Mouse (Mus musculus): Measurements from ENCODE around the gene Gm973.
"Not testable (repeated sequence)": the region's sequence is repeated elsewhere in the genome, so short reads cannot be mapped to it uniquely, and the experiment has no call there.

The Gm973 gene

DNA sequence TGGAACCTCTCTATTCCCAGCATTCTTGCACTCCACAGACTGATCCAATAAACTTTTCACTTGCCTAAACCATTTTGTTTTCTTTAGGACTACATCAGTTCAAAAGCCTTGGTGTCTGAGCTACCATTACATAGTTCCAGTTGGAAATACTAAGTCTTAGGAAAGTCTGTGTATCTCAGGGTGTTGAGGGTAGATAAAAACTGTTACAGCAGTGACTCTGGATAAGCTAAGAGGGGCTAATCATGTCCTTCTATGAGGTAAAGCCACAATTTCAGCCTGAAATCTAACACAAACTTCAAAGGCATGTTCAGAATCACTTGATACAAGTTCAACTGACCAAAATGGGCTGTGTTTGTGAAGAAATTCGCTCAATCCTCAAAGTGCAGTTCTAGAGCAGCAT lies 120.3 kb downstream of the Gm973 start:
- DNase-seq: no peak

DNA sequence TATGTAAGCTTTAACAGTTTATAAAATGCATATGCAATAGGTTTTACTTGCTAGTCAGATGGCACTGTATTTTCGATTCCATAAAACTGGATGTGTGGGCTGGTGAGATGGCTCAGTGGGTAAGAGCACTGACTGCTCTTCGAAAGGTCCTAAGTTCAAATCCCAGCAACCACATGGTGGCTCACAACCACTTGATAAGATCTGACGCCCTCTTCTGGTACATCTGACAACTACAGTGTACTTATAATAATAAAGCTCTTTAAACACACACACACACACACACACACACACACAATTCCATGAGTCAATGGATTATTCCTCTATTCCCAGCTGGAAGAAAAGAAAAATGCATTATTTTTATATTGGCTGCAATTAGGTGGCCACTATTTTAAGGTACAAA lies 122.3 kb downstream of the Gm973 start:
- no peak for DNase-seq

DNA sequence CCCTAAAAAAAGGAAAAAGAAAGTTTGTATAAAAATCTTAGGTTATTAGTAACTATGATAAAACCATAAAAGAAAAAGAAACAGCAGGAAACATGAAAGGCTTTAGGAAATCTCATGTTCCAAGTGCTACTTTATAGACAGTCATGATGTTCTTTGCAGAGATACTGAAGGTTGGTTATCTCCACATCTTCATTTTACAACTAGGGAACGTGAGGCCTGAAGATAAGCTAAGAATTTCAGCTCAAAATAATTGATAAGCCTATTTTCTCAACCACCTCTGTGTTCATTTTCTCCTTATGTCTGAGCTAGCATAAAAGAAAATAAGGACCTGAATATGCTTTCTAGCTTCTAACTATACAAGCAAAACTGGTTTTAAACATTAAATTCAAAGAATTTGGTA lies 126.4 kb downstream of the Gm973 start:
- no peak for DNase-seq

DNA sequence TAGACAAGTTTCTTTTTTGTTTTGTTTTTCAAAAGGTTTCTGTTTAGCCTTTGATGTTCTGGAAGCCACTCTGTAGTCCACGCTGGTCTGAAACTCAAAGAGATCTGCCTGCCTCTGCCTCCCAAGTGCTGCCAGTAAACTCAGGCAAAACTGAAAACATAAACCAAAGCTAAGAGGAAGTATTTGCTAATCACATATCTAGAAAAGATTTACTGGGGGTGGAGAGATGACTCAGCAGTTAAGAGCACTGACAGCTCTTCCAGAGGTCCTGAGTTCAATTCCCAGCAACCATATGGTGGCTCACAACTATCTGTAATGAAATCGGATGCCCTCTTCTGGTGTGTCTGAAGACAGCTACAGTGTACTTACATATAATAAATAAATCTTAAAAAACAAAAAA lies 130.4 kb downstream of the Gm973 start:
- not testable (repeated sequence) for DNase-seq

DNA sequence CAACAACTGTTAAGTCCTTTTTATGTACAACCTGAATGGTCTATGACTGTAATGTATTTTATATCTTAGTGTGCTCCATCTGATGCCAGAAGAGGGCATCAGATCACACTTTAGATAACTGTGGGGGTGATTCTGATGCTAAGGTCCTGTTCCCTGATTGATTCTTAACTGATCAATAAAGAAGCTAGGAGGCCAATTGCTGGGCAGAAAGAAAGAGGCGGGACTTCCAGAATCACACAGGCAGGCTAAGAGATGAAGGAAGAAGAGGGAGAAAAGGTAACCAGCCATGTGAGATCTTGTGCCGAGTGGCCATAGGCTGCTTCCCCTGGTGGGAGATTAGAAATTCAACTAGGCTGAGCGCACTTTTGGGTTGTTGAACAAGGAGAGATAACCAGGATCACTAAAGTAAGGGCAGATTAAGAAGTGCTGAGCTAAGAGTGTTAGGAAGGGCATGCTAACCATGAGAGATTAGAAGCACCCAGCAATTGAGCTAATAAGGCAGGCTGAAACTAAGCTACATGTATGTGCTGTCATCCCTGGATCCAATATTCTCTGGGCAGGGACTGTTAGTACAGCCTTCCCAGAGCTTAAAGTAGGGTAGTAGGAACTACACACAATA lies 135.2 kb downstream of the Gm973 start:
- DNase-seq: no peak

DNA sequence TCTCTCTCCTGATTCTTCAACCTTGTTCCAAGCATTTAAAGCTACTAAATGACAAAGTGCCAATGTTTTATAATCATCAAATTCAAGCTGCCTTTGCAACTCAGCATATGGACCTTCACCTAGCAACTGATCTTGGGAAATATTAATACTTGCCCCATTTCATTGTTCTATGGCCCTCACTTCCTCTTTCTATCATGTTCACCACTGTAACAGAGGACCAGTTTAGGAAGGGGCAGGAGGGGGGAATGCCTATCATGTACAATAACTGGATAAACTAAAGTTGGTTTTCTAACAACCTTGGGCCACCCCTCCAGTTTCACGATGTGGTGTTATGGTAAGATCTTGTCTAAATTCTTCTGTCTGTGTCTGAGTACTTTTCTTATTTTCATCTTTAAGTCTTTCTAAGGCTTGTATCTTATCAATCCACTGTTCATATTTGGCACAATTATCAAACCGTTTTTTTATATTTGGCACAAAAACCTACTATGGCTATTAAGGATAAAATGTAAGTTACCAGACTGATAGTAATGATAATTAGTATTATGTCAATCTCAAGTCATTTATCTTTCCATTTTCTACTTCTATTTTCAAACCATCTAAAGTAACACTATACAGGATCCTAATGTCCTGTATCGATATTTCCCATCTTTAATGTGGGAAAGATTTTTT lies 137.3 kb downstream of the Gm973 start:
- DNase-seq: no peak

DNA sequence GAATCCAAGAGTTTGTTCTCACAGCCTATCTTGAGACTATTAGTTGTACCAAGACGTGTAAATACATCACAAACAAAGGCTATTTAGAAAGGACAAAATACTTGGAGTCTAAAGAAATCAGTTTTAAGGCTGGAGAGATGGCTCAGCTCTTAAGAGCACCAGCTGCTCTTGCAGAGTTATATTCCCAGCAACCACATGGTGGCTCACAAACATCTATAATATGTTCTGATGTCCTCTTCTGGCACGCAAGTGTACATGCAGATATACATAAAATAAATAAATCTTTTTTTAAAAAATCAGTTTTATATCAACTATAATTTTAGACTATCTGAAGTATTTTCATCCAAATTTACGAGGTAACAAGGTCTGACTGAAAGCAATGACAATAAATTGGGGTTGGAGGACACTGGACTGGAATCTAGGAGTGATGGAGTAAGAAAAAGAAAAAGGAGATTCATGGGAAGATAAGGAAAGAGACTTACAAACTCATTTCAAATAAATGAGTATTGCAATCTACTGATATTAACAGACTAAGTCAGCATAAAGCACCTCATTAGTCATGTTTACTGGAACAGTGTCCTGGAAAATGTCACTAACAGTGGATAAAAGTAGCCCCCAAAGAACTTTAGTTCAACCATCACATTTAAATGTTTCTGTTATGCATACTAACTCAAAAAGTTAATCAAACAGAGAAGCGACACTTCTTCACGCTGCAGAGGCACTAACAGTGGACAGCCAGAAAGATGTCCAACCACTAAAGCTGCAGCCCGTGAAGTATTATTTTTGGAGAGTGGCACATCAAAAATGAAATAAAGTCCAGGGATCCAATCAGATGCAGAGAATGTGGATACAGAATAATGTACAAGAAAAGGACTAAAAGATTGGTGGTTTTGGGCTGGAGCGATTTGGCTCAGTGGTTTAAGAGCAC lies 140.4 kb downstream of the Gm973 start:
- no peak for DNase-seq

DNA sequence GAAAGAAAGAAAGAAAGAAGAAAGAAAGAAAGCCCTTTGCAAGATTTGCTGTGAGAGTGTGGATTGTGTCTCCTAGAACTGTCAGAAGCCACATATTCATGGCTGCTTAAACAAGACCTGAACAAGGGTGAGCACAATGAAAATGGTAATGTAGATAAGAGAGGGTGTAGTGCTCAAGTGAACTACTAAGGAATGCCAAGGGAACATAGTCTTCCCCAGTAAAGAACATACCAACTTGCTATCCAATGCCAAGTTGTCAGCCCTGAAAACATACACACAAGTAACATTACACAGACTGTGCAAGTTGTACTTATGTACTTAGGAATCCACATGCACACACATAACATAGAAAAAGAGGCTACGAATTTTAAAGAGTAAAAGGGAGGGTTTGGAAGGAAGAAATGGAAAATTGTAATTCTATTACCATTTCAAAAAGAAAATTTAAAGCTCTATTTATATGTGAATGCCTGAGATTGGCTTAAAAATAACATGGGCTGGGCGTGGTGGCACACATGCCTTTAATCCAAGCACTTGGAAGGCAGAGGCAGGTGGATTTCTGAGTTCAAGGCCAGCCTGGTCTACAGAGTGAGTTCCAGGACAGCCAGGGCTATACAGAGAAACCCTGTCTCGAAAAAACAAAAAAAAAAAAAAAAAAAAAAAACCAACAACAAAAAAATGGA lies 147.5 kb downstream of the Gm973 start:
- no peak for DNase-seq

DNA sequence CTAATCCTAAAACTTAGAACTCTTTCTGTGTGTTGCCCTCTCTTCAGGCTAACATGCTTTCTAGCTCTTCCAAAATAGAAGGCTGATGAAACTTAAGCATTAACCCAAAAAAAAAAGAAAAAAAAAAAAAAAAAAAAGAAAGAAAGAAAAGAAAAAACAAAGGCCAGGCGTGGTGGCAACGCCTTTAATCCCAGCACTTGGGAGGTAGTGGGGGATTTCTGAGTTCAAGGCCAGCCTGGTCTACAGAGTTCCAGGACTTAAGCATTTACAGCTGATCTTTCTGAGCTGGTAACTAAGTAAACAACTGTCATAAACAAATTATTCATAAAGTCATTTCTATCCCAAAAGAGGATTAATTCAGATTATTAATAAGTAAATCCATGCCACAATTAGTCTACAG lies 152.8 kb downstream of the Gm973 start:
- no peak for DNase-seq

DNA sequence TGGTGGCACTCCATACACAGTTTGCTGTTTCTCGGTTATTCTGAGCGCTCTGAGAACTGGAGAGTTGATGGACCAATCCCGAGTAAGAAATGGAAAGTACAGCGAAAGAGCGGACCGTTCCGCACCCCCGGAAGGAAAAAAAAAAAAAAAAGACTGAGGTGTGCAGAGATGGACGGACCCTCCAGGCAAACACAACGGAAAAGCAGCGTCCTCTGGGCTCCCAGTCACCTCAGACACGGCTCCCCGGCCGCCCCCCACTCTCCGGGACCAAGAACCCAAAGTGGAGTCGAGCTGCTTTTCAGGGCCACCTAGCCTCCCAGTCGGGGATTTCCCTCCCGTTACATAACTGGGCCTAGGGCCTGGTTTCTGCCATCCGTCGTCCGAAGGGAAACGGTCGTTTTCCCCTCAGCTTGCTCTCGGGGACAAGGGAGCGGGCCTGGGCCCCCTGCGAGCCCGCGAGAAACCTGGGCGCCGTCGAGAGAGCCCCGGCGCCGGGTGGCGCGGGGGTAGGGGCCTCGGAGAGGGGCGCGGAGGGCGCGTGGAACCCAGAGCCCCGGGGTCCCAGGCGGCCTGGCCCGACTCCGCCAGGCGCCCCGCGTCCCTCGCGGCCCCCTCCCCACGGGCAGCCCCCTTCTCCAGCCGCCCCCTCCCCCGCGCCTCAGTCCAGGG lies 154.0 kb downstream of the Gm973 start:
- peak; percentile 44 for DNase-seq

DNA sequence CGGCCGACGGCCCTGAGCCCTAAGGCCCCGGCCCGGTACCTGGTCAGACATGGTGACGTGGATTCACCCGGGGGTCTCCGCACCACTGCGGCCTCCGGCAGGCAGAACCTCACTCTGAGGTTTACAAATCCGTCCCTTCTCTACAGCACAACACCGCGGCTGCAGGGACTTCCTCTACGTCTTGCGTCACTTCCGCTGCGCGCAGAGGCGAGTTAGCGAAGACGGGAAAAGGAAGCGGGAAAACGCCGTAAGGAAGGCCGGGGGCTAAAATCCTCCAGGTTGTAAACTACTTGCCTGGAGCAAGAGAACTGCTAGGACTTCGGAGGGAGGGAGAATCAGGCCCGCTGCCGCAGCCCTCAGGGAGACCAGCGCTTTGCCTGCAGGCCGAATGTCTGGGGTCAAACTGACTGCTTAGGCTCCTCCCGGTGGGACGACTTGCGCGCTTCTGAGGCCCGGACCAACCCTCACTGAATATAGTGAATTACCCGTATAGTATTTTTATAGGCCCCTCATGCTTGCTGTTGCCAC lies 154.6 kb downstream of the Gm973 start, which contains the start of gene Sumo1:
Gene Sumo1, minus strand, starts transcription at position 194 of the 528 bp plus-strand sequence.
- DNase-seq: peak; percentile 93

DNA sequence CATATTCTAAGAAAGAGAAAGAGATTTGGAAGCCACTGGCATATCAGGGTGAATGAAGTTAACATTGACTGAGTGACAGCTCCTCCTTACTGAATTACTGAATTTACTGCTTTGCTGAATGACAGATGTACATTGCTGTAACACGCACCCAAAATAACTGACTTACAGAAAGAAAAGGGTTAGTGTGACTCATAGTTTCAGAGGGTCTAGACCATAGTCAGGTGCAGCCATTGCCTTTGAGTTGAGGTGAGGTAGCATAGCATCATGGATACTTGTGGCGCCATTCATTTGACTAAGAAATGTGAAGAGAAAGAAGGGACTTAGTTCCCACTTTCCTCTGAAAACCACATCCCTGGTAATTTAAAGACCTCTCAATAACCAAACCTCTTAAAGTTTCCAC lies 157.6 kb downstream of the Gm973 start:
- DNase-seq: no peak

DNA sequence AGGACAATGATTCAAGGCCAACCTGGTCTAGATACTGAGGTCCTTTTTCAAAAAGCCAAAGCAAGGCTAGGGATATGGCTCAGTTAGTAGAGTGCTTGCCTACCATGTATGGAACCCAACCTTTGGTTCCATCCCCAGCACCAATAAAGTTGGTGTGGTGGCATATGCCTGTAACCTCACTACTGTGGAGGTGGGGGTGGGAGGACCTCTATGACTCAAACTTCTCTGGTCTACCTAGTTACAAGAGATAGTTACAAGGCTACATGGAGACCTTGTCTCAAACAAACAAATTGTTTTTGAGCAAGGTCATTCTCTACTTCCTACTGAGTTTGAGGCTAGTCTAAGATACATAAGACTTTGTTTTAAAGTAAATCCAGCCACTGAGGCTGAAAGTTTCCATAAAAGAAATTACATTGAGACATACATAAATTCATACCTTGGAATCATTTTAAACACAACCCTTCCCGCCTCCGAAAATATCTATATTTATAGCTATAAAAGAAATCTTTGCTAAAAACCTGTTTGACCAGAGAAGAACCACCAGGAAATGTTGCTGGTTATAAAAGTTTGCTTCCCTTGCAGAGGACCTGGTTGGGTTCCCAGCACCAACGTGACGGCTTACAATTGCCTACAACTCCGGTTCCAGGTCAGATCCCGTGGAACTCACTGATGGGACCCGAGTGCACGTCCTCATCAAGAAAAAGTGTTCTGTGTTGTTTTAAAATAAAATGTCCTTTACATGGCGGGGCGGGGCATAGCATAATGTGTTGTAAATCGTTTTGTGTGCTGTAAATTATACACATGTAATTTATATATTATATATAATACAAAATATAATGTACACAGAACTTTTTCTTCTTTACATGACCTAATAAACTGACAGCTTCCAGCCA lies 168.1 kb downstream of the Gm973 start:
- no peak for DNase-seq

DNA sequence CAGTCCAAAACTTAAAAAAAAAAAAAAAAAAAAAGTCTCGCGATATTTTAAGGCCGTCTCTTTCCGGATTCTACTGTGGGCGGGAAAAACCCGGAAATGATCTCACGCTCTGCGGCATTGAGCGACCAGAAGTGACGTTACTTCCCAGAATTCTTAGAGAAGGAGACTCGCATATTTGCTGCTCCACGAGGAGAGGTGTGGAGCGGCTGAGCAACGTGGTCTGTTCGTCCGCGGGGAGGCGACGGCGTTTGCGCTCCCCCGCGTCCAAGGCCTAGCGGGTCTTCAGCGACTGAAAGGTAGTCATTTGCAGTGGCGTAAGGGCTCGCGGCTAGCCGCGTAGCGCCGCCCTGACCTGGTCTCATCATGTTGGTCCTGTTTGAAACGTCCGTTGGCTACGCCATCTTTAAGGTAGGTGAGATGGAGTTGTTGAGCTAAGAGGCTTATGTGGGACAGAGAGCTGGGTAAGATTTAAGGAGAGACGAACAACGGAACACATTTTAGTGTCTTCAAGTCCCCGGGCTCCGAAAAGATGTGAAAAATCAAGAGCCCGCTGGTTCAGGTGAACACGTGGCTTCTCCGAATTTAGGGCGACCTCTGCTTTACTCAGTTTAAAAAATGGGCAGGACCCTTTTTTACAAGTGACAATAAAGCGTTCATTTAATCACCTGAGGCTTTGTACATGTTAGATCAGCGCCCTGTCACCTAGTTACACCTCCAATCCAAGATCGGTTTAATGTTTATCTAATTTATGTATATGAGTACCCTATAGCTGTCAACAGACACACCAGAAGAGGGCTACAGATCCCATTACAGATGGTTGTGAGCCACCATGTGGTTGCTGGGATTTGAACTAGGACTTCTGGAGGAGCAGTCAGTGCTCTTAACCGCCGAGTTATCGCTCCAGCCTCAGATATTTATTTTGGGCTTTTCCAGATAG lies 169.0 kb downstream of the Gm973 start, which contains the start of gene Nop58:
Gene Nop58, plus strand, starts transcription at position 153 of the 937 bp plus-strand sequence.
- DNase-seq: peak; percentile 94
